Mouse (Mus musculus): ENCODE measurements around the gene Tmf1.

DNA sequence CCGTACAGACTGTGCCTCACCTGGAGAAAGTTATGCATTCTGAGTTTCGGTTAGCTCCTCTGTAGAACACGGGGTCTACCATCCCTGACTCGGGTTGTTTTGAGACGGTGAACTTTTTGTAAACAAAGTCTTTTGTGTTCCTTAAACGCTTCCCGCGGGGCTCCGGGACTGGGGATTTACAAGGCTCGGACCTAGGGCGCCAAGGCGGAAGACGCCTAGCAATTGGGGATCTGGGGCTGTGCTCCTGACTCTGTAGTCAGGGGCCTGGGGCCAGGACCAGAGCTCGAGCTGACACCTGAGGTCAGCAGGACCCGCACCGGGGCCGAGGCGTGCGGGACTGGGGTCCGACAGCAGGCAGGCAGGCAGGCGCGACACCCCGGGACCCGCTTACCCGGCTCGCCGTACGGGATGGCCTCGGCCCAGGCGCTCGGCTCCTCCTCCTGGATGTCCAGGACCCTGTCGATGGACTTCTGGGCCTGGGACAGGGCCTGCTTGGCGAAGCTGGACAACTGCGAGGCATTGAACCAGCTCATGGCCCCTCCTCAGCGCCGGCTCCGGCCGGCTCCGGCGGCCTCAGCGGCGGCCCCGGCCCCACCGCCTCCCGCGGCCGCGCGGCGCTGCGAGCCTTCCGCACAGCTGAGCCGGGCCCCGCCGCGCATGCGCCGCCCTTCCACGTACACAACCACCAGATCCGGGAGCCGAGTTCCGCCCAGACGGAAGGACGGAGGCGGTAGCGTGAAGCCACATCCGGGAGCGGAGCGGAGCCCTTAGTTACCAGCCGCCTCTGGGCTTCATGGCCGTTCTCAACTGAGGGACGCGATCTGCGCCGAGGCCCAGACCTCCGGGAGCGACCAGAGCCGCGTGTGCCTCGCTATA is at the start of gene Tmf1:
- TF ChIP-seq CHD2 (IDR thresholded peaks at IDR 0.05; ENCODE audit: low read depth, low read length), result no peak
- TF ChIP-seq ZC3H11A (IDR thresholded peaks at IDR 0.05; ENCODE audit: borderline replicate concordance, low read depth, low read length), result no peak
- peak; percentile 67 for TF ChIP-seq HCFC1 (IDR thresholded peaks at IDR 0.05; ENCODE audit: borderline replicate concordance, insufficient read depth, low read length)
- TF ChIP-seq ZNF384 (IDR thresholded peaks at IDR 0.05; ENCODE audit: low read depth, low read length), result no peak
